Comparison of ENCODE assay signal across 8 mouse cellular contexts in genomic region chr2:33347607-33348006, GRCm38 (mm10). TPM values are rescaled to one million over a fixed set of nuclear protein-coding genes. Genes with fewer than 3 reads are reported as not detected.
DNase-seq lines count a peak whose midpoint lies in the region; ATAC-seq and TF ChIP-seq lines count a peak whose summit lies in the region.

No protein-coding gene starts in this region.

- no peak overlapping the region for H3K27ac ChIP-seq in left cerebral cortex, adult 2 months
- H3K27ac ChIP-seq in limb, embryonic 11.5 days (replicated peaks; ENCODE audit: low read depth, low read length), result no peak overlapping the region

- intact Hi-C loops in left cerebral cortex, adult 2 months (cut with DNase I), result loop anchor here (5.0 kb wide), 1 partner anchor 265 kb away; no protein-coding TSS in a partner anchor

- H3K9me3 ChIP-seq in G1E (replicated peaks), result no peaks in the 10 kb centered on the region
- H3K9me3 ChIP-seq in limb, embryonic 11.5 days (ENCODE audit: control insufficient read depth, low read length), result no peaks in the 10 kb centered on the region

- no peaks in the 10 kb centered on the region for H3K4me1 ChIP-seq in G1E (ENCODE audit: insufficient read depth, low read depth, low read length)
- no peaks in the 10 kb centered on the region for H3K4me1 ChIP-seq in limb, embryonic 11.5 days (ENCODE audit: control insufficient read depth, insufficient read depth, low read length)

- 30% methylated on average over 3 of the region's 3 CpGs for WGBS in limb, embryonic 11.5 days

- peaks cover 7% of the 10 kb centered on the region; the same call in 1 of the 2 replicates for H3K27me3 ChIP-seq in G1E (ENCODE audit: insufficient read depth, low read length)
- no peaks in the 10 kb centered on the region for H3K27me3 ChIP-seq in limb, embryonic 11.5 days (ENCODE audit: control insufficient read depth, insufficient read depth, low read length)

- peaks cover 4% of the 10 kb centered on the region for H3K36me3 ChIP-seq in G1E (replicated peaks)
- H3K36me3 ChIP-seq in limb, embryonic 11.5 days (ENCODE audit: control insufficient read depth, insufficient read depth, low read length), result no peaks in the 10 kb centered on the region

- H3K9ac ChIP-seq in limb, embryonic 11.5 days (ENCODE audit: low read length), result no peak overlapping the region

- peak; percentile 64 for TF ChIP-seq CTCF in left cerebral cortex, adult 2 months (IDR thresholded peaks at IDR 0.05)
- TF ChIP-seq CTCF in G1E (IDR thresholded peaks at IDR 0.05; ENCODE audit: low read depth, low read length), result peak; percentile 57

- DNase-seq in adrenal gland, adult 18-20 months (ENCODE audit: low spot score in 2 of 2), result peak; percentile 24 to 57
- no peak for DNase-seq in adrenal gland, adult 8-10 months
- DNase-seq in left cerebral cortex, adult 2 months (ENCODE audit: extremely low spot score in 1 of 2, low spot score in 2 of 2), result peak in 1 of 2 experiments; percentile 50
- no peak for DNase-seq in left cerebral cortex, adult 18-20 months (ENCODE audit: low spot score in 2 of 2)
- no peak for DNase-seq in G1E (ENCODE audit: low spot score)
- peak; percentile 53 to 73 for DNase-seq in cerebellum, postnatal 4 days (ENCODE audit: low spot score in 2 of 2)
- peak; percentile 78 for DNase-seq in limb, embryonic 11.5 days (ENCODE audit: low spot score)
- DNase-seq in thymus, postnatal 10 days (ENCODE audit: low spot score in 2 of 2), result peak; percentile 31 to 75

- no peak overlapping the region for H3K4me3 ChIP-seq in left cerebral cortex, adult 2 months
- no peak overlapping the region for H3K4me3 ChIP-seq in G1E (ENCODE audit: low read depth, low read length)
- no peak overlapping the region for H3K4me3 ChIP-seq in limb, embryonic 11.5 days (ENCODE audit: low read depth, low read length)

- no peak for ATAC-seq in G1E (ENCODE audit: extremely low read depth, insufficient number of reproducible peaks, low FRiP score, poor library complexity, severe bottlenecking)
- no peak for ATAC-seq in limb, embryonic 11.5 days (ENCODE audit: insufficient number of reproducible peaks, low FRiP score, low TSS enrichment, low read depth)

- H3K4me2 ChIP-seq in limb, embryonic 11.5 days (ENCODE audit: low read depth, severe bottlenecking), result no peak overlapping the region

RNA-seq across cellular contexts. Expression of gene Ralgps1, which starts 23.7 kb away (rescaled TPM):
- total RNA-seq in adrenal gland, adult 18-20 months (2021), result 1 to 10 TPM; 5.1 to 5.7 TPM
- 10 to 100 TPM in 1 of 4 experiments, 1 to 10 TPM in 3; 4.2 to 12.7 (median 8.0) TPM for total RNA-seq in adrenal gland, adult 8-10 months (2022)
- total RNA-seq in left cerebral cortex, adult 2 months (2021), result 10 to 100 TPM; 62.8 to 70.2 TPM
- 10 to 100 TPM; 63.7 to 63.9 TPM for total RNA-seq in left cerebral cortex, adult 18-20 months (2021)
- total RNA-seq in G1E (2014; fragmentation: Nextera tagmentation) (6.1 and 6.4 TPM in 2 replicates), G1E (2017) (2.3 and 3.4 TPM in 2 replicates)
- polyA plus RNA-seq in G1E (2012), result 1.8 TPM in 2 replicates
- polyA plus RNA-seq in limb, embryonic 11.5 days (2014; fragmentation: Nextera tagmentation; extraction: Ambion mirVana), result 4.6 and 5.0 TPM in 2 replicates

Comparison
In these comparisons a context has a peak if more than half of its experiments do, and no peak if none do; other contexts are left out.
1. DNase-seq: peak in adrenal gland, adult 18-20 months (2 of 2), cerebellum, postnatal 4 days (2 of 2), limb, embryonic 11.5 days (single experiment) and thymus, postnatal 10 days (2 of 2); none in adrenal gland, adult 8-10 months (single experiment), left cerebral cortex, adult 18-20 months (0 of 2) and G1E (single experiment).
2. RNA of gene Ralgps1, which starts 23.7 kb away (total RNA-seq): 62.8 to 70.2 TPM in left cerebral cortex, adult 2 months and 63.7 to 63.9 TPM in left cerebral cortex, adult 18-20 months; 4.2 to 12.7 TPM in adrenal gland, adult 8-10 months, 2.3 to 6.4 TPM in G1E and 5.1 to 5.7 TPM in adrenal gland, adult 18-20 months; every median in the first group is over 4 times any median in the second.